Mouse (Mus musculus) heart, embryonic 15.5 days (tissue): ENCODE measurements around the gene Prkag3. TPM values are rescaled to one million over a fixed set of nuclear protein-coding genes. Genes with fewer than 3 reads are reported as not detected.

Source experiments
- ATAC-seq: fragments of 200-750 bp; cut with Nextera tagmentation; replicated peaks from 2 replicates; pipeline ENCODE4 v1.8.0; 2017; ENCODE audit warnings: low read depth, moderate TSS enrichment; ENCODE audit not compliant: insufficient number of reproducible peaks, insufficient read depth, low FRiP score
- H3K27ac ChIP-seq: fragments of 300-500 bp; sonication (generic); 2 replicates; pipeline ENCODE4 v1.5.1; 2015; ENCODE audit warnings: mild to moderate bottlenecking, inconsistent platforms
- H3K27me3 ChIP-seq: fragments of 300-500 bp; sonication (generic); 2 replicates; pipeline ENCODE4 v1.6.1; 2015; ENCODE audit warnings: inconsistent platforms
- H3K36me3 ChIP-seq: fragments of 300-500 bp; sonication (generic); 2 replicates; pipeline ENCODE4 v1.6.1; 2015; ENCODE audit warnings: mild to moderate bottlenecking, inconsistent platforms
- H3K4me1 ChIP-seq: fragments of 300-500 bp; sonication (generic); replicated peaks from 2 replicates; pipeline ENCODE4 v1.6.1; 2015; ENCODE audit warnings: inconsistent platforms
- H3K4me2 ChIP-seq: fragments of 300-500 bp; sonication (generic); 2 replicates; pipeline ENCODE4 v1.6.1; 2015; ENCODE audit warnings: inconsistent platforms, mild to moderate bottlenecking, moderate library complexity
- H3K4me3 ChIP-seq: fragments of 300-500 bp; sonication (generic); 2 replicates; pipeline ENCODE4 v1.5.1; 2015; ENCODE audit warnings: mild to moderate bottlenecking, inconsistent platforms
- H3K9ac ChIP-seq: fragments of 300-500 bp; sonication (generic); 2 replicates; pipeline ENCODE4 v1.6.1; 2015; ENCODE audit warnings: mild to moderate bottlenecking, inconsistent platforms
- H3K9me3 ChIP-seq: fragments of 300-500 bp; sonication (generic); replicated peaks from 2 replicates; pipeline ENCODE4 v1.6.1; 2016; ENCODE audit warnings: inconsistent platforms
- WGBS: fragments of 180-500 bp; shearing (Covaris S2); methylation state at CpG from one replicate; pipeline ENCODE4 v1.1.7; 2015; ENCODE audit warnings: mixed read lengths; 5-methylcytosine and 5-hydroxymethylcytosine counted together
- polyA plus RNA-seq: library from polyadenylated mRNA; unstranded; fragments of >200 nt; fragmentation: Nextera tagmentation; extraction: Ambion mirVana; gene quantifications from 2 replicates; pipeline ENCODE4 v1.2.1, GENCODE M21; 2015

The Prkag3 gene
- 3.8 and 4.6 TPM in 2 replicates for polyA plus RNA-seq

DNA sequence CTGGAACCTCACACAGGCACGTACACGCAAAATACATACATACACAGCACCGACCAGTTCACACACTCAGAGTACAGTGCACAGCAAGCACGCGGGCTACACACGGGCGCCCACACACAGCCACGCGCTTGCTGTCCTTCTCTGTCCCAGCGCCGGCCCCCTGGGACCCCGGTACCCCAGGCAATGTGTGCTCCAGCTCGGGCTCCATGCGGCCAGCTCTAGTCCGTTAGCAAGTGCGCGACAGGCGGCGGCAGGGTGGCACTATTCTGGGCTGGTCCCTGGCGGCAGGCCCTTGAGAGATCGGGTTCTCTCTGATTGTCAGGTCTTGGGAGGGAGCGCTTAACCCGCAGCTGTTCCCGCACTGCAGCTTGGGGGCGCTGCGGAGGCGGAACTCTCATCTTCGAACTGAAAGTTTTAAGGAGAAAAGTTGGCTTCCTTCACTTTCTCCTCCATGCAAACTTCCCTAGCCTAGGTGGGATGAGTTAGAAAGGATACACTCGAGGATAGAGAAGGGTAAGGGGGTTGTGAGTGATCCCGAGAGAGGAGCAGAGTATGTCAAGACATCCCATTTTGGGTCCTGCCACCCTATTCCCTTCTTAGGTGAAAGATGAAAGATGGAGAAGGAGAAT, at the start of gene Prkag3:
Gene Prkag3, minus strand, starts transcription at position 579 of the 629 bp plus-strand sequence.
- WGBS: 6% methylated on average over 30 of the region's 30 CpGs
- Histone ChIP-seq H3K27me3 (peaks cover 8% of the 10 kb centered on the region; the same call in 1 of the 2 replicates), H3K4me3 (peak within 1 kb of the TSS; percentile 49), H3K4me1 (peaks cover 30% of the 10 kb centered on the region), H3K27ac (peak within 1 kb of the TSS; percentile 81), H3K9me3 (no peaks in the 10 kb centered on the region), H3K4me2 (peak within 1 kb of the TSS; percentile 71), H3K36me3 (no peaks in the 10 kb centered on the region), H3K9ac (peak within 1 kb of the TSS; percentile 69)
- ATAC-seq: peak; percentile 77

DNA sequence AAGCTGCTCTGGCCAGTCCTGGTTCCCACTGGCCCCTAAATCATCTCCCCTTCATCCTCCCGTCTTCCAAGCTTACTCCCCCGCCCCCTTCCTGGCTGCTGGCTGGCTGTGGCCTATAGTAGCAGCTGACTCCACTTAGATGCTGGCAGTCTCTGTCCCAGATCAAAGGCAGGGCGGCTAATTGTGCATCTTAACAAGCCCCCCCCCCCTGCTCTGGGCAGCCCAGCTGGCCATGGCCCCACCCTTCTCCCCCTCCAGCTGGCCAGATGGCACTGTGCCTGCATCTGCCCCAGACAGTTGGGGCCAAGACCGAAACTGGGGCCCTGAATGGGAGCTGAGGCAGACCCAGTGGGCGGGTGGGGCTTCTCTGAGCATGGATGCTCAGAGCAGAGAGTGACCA, 48.4 kb upstream of the Prkag3 start:
- peaks cover 98% of the 10 kb centered on the region for H3K27me3 ChIP-seq
- no peak overlapping the region for H3K9ac ChIP-seq
- H3K9me3 ChIP-seq: no peaks in the 10 kb centered on the region
- ATAC-seq: no peak
- peaks cover 25% of the 10 kb centered on the region for H3K4me1 ChIP-seq
- no peaks in the 10 kb centered on the region for H3K36me3 ChIP-seq
- no peak overlapping the region for H3K4me2 ChIP-seq
- WGBS: 23% methylated on average over 5 of the region's 5 CpGs
- no peak overlapping the region for H3K4me3 ChIP-seq
- no peak overlapping the region for H3K27ac ChIP-seq

GRCm38 (mm10) chr1:74795145-74795529, 46.1 kb upstream of the Prkag3 start:
- peaks cover 28% of the 10 kb centered on the region for H3K4me1 ChIP-seq
- peak overlapping the region; percentile 34 for H3K4me3 ChIP-seq
- no peak overlapping the region for H3K27ac ChIP-seq
- H3K9me3 ChIP-seq: no peaks in the 10 kb centered on the region
- 4% methylated on average over 8 of the region's 11 CpGs for WGBS
- no peak for ATAC-seq
- peaks cover 100% of the 10 kb centered on the region for H3K27me3 ChIP-seq
- H3K4me2 ChIP-seq: peak overlapping the region; percentile 53
- no peak overlapping the region for H3K9ac ChIP-seq
- no peaks in the 10 kb centered on the region for H3K36me3 ChIP-seq

- Histone ChIP-seq H3K36me3 (no peaks in the 10 kb centered on the region), H3K27me3 (peaks cover 100% of the 10 kb centered on the region), H3K9ac (no peak overlapping the region), H3K4me3 (peak overlapping the region; percentile 34), H3K9me3 (no peaks in the 10 kb centered on the region), H3K4me1 (peaks cover 28% of the 10 kb centered on the region), H3K27ac (no peak overlapping the region), H3K4me2 (peak overlapping the region; percentile 53)
- WGBS: 1% methylated on average over 37 of the region's 38 CpGs
- ATAC-seq: 0 out of 2 replicates have a peak, but pooled peaks have one; percentile 15
Measured at GRCm38 (mm10) chr1:74794487-74795144, 45.6 kb upstream of the Prkag3 start.

- Histone ChIP-seq H3K27me3 (peaks cover 100% of the 10 kb centered on the region), H3K36me3 (no peaks in the 10 kb centered on the region), H3K4me3 (no peak overlapping the region), H3K27ac (no peak overlapping the region), H3K9ac (no peak overlapping the region), H3K4me2 (no peak overlapping the region), H3K4me1 (peaks cover 28% of the 10 kb centered on the region), H3K9me3 (no peaks in the 10 kb centered on the region)
- ATAC-seq: no peak
- WGBS: 15% methylated on average over 19 of the region's 19 CpGs
Measured at GRCm38 (mm10) chr1:74792831-74793660, 44.0 kb upstream of the Prkag3 start.

DNA sequence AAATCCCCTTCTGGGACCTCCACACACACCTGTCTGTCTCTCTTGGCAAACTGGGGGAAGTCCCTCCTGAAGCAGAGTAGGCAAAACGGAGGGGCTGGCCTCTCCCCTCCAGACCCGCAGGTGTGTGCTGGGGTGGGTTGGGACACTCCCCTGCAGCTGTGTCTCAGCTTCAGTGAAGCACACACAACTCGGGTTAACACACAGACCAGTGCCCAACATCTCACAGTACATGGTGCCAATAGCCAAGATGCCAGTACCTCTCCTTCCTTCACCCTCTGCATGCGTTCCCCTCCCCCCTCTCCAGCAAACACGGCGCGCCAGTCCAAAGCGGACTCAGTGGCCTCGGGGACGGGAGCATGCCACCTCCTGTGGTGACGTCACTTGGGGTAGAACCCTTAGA, 42.2 kb upstream of the Prkag3 start, which contains the start of gene Wnt10a:
Gene Wnt10a, plus strand, starts transcription at position 268 of the 400 bp plus-strand sequence.
- no peaks in the 10 kb centered on the region for H3K36me3 ChIP-seq
- peaks cover 99% of the 10 kb centered on the region for H3K27me3 ChIP-seq
- H3K4me2 ChIP-seq: peak within 1 kb of the TSS; percentile 60
- H3K27ac ChIP-seq: no peak within 1 kb of the TSS
- peak within 1 kb of the TSS; percentile 39 for H3K4me3 ChIP-seq
- 3% methylated on average over 8 of the region's 11 CpGs for WGBS
- no peak for ATAC-seq
- peaks cover 24% of the 10 kb centered on the region for H3K4me1 ChIP-seq
- no peaks in the 10 kb centered on the region for H3K9me3 ChIP-seq
- H3K9ac ChIP-seq: 0 out of 2 replicates have a peak within 1 kb of the TSS, but pooled peaks have one; percentile 32

GRCm38 (mm10) chr1:74790095-74790494, 41.1 kb upstream of the Prkag3 start:
- Histone ChIP-seq H3K27me3 (peaks cover 98% of the 10 kb centered on the region), H3K4me2 (no peak overlapping the region), H3K36me3 (no peaks in the 10 kb centered on the region), H3K4me1 (peaks cover 24% of the 10 kb centered on the region), H3K9ac (no peak overlapping the region), H3K9me3 (no peaks in the 10 kb centered on the region), H3K27ac (no peak overlapping the region), H3K4me3 (no peak overlapping the region)
- ATAC-seq: no peak
- WGBS: 12% methylated on average over 3 of the region's 3 CpGs

DNA sequence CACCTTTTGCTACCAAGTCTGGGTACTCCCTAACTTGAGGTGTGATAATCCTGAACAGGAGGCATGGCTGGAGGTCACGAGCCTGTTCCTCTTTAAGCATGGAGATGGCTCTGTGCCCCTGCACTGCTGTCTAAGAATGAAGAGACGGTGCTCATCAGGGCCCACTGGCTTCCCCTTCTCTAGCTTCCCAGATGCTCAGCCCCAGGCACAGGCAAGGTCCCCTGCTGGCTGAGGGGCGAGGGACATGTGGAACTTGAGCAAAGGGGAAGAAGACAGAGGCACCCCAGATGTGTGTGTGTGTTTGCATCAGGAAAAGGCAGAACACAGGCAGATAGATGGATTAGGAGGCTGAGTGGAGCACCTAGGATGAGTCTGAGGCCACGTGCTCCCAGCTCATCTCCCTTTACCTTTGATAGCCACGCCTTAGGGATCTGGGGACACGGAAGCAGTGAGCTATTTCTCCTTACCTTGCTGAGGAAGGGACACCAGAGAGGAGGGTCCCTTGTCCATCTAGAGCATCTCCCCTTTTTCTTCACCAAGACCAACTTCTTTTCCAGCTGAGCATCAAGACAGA, 39.7 kb upstream of the Prkag3 start:
- Histone ChIP-seq H3K27me3 (peaks cover 98% of the 10 kb centered on the region), H3K36me3 (no peaks in the 10 kb centered on the region), H3K4me1 (peaks cover 20% of the 10 kb centered on the region), H3K9me3 (no peaks in the 10 kb centered on the region), H3K4me2 (no peak overlapping the region), H3K4me3 (no peak overlapping the region), H3K27ac (no peak overlapping the region), H3K9ac (no peak overlapping the region)
- 17% methylated on average over 6 of the region's 6 CpGs for WGBS
- no peak for ATAC-seq

- no peak overlapping the region for H3K4me3 ChIP-seq
- H3K9me3 ChIP-seq: no peaks in the 10 kb centered on the region
- WGBS: 5% methylated on average over 7 of the region's 7 CpGs
- no peak for ATAC-seq
- H3K4me2 ChIP-seq: no peak overlapping the region
- no peaks in the 10 kb centered on the region for H3K36me3 ChIP-seq
- peaks cover 98% of the 10 kb centered on the region for H3K27me3 ChIP-seq
- H3K27ac ChIP-seq: no peak overlapping the region
- H3K9ac ChIP-seq: no peak overlapping the region
- H3K4me1 ChIP-seq: peaks cover 20% of the 10 kb centered on the region
Measured at GRCm38 (mm10) chr1:74787846-74788245, 38.8 kb upstream of the Prkag3 start.

DNA sequence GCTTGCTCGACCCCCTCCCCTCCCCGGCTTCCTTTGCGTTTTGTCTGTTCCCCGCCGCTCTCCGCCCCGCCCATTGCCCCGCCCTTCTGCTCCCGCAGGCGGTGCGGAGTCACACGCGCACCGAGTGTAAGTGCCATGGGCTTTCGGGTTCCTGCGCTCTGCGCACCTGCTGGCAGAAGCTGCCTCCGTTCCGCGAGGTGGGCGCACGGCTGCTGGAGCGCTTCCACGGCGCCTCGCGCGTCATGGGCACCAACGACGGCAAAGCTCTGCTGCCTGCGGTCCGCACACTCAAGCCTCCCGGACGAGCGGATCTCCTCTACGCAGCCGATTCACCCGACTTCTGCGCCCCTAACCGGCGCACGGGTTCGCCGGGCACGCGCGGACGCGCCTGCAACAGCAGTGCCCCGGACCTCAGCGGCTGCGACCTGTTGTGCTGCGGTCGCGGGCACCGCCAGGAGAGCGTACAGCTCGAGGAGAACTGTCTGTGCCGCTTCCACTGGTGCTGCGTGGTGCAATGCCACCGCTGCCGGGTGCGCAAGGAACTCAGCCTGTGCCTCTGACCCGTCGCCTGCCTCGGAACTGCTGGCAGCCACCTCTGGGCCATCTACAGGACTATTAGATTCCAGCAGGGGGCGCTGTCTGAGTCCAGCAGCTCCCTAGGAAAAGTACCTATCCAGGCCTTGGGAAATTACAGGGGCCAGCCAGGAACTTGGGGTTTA, 35.2 kb upstream of the Prkag3 start:
- peaks cover 90% of the 10 kb centered on the region for H3K27me3 ChIP-seq
- H3K4me3 ChIP-seq: peak overlapping the region; percentile 56
- ATAC-seq: no peak
- no peak overlapping the region for H3K27ac ChIP-seq
- 1% methylated on average over 67 of the region's 67 CpGs for WGBS
- no peaks in the 10 kb centered on the region for H3K9me3 ChIP-seq
- H3K4me1 ChIP-seq: peaks cover 19% of the 10 kb centered on the region
- H3K36me3 ChIP-seq: no peaks in the 10 kb centered on the region
- peak overlapping the region; percentile 93 for H3K4me2 ChIP-seq
- peak overlapping the region; percentile 43 for H3K9ac ChIP-seq
